Mouse (Mus musculus): ENCODE results near the gene Pnmal1. TPM values are rescaled to one million over a fixed set of nuclear protein-coding genes. Genes with fewer than 3 reads are reported as not detected.

Pnmal1 gene
- not detected for total RNA-seq (2021)
- long read RNA-seq, experiment 1: 0 reads
- long read RNA-seq, experiment 2: 0 reads

GRCm38 (mm10) chr7:16959539-16960187, at the start of gene Pnmal1:
Gene Pnmal1 (plus strand): TSS chr7:16959679.
- DNase-seq: no peak
- intact Hi-C loops (cut with DNase I; ENCODE audit: low total_unique reads): no loop called here

GRCm38 (mm10) chr7:16909909-16910308, 49.6 kb upstream of the Pnmal1 start:
- no peak for DNase-seq
- intact Hi-C loops (cut with DNase I; ENCODE audit: low total_unique reads): loop anchor here (5.0 kb wide), 1 partner anchor 83 kb away; no protein-coding TSS in a partner anchor

GRCm38 (mm10) chr7:16911904-16912303, 47.6 kb upstream of the Pnmal1 start:
- DNase-seq: no peak
- intact Hi-C loops (cut with DNase I; ENCODE audit: low total_unique reads): no loop called here

- DNase-seq: peak; percentile 60
- intact Hi-C loops (cut with DNase I; ENCODE audit: low total_unique reads): no loop called here
These were observed 47.1 kb upstream of the Pnmal1 start for GRCm38 (mm10) chr7:16912360-16912759.

GRCm38 (mm10) chr7:16913806-16914452, 45.5 kb upstream of the Pnmal1 start:
- peak; percentile 68 for DNase-seq
- intact Hi-C loops (cut with DNase I; ENCODE audit: low total_unique reads): loop anchor here (2.0 kb wide), 1 partner anchor 19 kb away; no protein-coding TSS in a partner anchor

GRCm38 (mm10) chr7:16914453-16915343, 44.8 kb upstream of the Pnmal1 start:
- DNase-seq: no peak
- intact Hi-C loops (cut with DNase I; ENCODE audit: low total_unique reads): loop anchor here (2.0 kb wide), 1 partner anchor 20 kb away; no protein-coding TSS in a partner anchor

DNA sequence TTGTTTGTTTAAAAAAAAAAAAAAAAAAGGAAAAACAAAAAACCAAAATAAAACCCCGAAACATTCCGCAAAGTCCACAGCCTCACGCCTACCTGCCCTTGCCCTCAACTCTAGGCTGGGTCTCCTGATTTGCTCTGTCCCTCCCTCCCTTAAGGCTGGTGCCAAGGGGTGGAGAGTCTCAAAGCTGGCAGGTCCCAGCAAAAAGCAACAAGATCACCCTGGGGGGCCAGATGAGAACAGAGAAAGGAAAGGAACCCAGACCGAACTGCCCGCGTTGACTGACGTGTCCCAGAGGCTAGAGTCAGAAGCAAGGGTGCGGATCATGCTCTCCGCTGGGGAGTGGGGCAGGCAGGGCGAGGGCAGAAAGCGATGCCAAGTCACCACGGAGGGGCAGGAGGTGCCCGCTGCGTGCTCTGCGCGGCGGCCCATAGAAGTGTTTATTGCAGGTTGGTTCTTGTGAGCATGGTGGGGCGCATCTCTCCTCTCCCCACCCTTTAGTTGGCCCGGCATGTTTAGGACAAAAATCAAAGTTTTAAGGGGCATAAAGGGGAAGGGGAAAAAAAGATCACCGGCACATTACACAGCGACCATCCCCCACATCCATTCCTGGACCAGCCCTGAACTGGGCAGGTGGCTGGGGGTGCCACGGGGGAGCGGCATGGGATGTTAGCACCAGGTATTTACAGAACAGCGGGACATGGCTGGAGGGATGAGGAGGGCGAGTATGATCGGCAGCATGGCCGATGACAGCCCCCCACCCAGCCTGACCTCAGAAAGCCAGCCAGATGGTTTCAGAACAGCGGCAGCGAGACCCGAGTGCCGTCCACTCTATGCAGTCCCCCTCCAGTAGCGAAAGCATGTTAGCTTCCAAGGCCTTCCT, 43.8 kb upstream of the Pnmal1 start:
- intact Hi-C loops (cut with DNase I; ENCODE audit: low total_unique reads): loop anchor here (2.0 kb wide), 1 partner anchor 21 kb away; no protein-coding TSS in a partner anchor
- no peak for DNase-seq

- no peak for DNase-seq
- intact Hi-C loops (cut with DNase I; ENCODE audit: low total_unique reads): no loop called here
These were observed 42.9 kb upstream of the Pnmal1 start for GRCm38 (mm10) chr7:16916342-16917265.

DNA sequence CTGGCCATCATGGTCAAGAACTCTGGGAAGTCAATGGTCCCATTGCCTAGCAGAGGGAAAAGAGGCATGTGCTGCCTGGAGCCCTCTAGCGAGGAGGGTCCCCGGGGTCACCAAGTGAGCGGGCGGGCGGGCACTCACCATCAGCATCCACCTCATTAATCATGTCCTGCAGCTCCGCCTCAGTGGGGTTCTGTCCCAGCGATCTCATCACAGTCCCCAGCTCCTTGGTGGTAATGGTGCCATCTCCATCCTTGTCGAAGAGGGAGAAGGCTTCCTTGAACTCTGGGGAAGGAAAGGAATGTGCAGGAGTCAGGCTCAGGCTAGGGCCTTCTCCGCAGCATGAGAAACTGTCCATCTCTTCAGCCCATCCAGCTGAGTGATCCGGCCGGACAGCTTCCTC, 42.0 kb upstream of the Pnmal1 start:
- intact Hi-C loops (cut with DNase I; ENCODE audit: low total_unique reads): no loop called here
- no peak for DNase-seq

- DNase-seq: no peak
These were observed 41.5 kb upstream of the Pnmal1 start for GRCm38 (mm10) chr7:16918014-16918413.

GRCm38 (mm10) chr7:16918670-16919069, 40.8 kb upstream of the Pnmal1 start:
- intact Hi-C loops (cut with DNase I; ENCODE audit: low total_unique reads): no loop called here
- DNase-seq: no peak

More at GRCm38 (mm10) chr7:16918014-16918413, 41.5 kb upstream of the Pnmal1 start:
- intact Hi-C loops (cut with DNase I; ENCODE audit: low total_unique reads): no loop called here

GRCm38 (mm10) chr7:16919395-16920149, 39.9 kb upstream of the Pnmal1 start:
- intact Hi-C loops (cut with DNase I; ENCODE audit: low total_unique reads): no loop called here
- DNase-seq: no peak

DNA sequence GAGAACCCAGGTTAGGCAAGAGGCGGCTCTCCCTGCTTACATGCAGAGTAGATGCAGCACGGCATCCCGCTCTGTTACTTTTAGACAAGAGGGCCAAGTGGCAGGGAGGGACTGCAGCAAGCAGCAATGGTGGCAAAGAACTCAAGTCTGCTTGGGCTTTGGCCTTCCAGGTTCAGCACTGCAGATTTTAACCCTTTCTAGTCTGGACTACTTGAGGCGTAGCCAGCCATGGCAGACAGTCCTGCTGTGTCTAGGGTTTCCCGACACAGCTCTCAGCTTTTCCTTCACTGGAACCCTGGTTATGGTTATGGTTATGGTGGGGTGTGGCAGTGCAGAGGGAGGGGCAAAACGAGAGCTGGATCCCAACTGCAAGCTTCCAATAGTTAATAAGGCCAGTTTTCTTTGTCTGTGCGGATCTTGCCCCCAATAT, 39.3 kb upstream of the Pnmal1 start:
- intact Hi-C loops (cut with DNase I; ENCODE audit: low total_unique reads): no loop called here

GRCm38 (mm10) chr7:16920818-16921791, 38.4 kb upstream of the Pnmal1 start:
- DNase-seq: no peak
- intact Hi-C loops (cut with DNase I; ENCODE audit: low total_unique reads): no loop called here

More for the DNA sequence above, 39.3 kb upstream of the Pnmal1 start:
- DNase-seq: no peak

GRCm38 (mm10) chr7:16921881-16922335, 37.6 kb upstream of the Pnmal1 start:
- no peak for DNase-seq
- intact Hi-C loops (cut with DNase I; ENCODE audit: low total_unique reads): no loop called here

DNA sequence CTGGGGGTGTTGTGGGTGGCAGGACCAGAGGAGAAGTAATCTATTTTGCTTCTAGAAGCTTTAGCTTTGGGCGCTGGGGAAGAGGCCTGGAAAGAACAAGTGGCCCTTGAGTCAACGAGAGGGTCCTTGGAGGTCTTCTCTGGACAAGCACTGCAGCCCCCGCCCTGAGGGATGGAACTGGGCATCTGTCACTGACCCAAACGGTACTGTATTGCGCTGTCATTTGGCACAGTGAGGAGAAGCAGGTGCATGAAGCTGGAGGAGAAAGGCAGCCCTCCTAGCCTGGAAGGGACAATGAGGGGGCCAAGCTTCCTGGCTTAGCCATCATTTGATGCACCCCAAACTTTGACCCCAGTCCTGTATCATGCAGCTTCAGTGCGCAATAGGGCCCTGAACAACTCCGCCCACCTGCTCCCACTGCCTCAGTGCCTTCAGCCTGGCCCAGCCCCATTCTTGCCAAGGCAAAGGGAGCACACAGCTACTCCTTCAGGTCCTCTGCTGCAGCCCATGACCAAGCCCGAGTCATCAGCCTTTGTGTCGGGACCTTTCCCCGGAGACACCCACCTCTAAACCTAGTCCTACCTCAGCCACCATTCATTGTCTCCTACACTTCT, 37.0 kb upstream of the Pnmal1 start:
- intact Hi-C loops (cut with DNase I; ENCODE audit: low total_unique reads): no loop called here
- DNase-seq: no peak
